Mouse (Mus musculus) spleen, adult 2 months (tissue): Measurements from ENCODE around the gene Asap2.

Experiments used
- CTCF ChIP-seq: fragments of 200-500 bp; IDR thresholded peaks from 2 replicates; pipeline ENCODE4 v1.5.1; 2011; ENCODE audit warnings: mild to moderate bottlenecking, inconsistent platforms; ENCODE audit not compliant: insufficient read depth, insufficient read length, insufficient replicate concordance; ENCODE audit errors: extremely low read depth
- POLR2A ChIP-seq: fragments of 200-500 bp; IDR thresholded peaks from 2 replicates; pipeline ENCODE4 v1.6.1; 2011; ENCODE audit warnings: low read depth, low read length, inconsistent platforms

DNA sequence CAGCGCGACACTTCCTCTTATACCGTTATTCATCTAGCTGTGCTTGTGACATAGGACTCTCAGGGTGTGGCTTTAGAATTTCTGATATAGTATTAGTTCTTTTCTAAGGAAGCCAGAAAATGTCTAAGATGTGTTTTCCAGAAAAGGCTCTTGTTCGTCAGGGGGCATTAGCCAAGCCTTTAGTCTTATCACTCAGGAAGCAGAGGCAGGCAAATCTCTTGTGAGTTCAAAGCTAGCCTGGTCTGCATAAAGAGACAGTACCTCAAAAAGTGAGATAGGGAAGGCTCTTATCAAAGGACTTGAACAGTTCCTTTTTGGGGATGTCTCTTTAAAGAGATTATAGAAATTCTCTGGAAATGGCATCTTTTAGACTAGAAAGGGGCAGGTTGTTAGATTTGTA lies 238.4 kb downstream of the Asap2 start:
- TF ChIP-seq CTCF (no peak), POLR2A (no peak)
